Mouse (Mus musculus): ENCODE measurements around the gene Capn2. TPM values are rescaled to one million over a fixed set of nuclear protein-coding genes. Genes with fewer than 3 reads are reported as not detected.

The Capn2 gene
- polyA plus RNA-seq, 1 experiment = 33.0 TPM

- H3K36me3 ChIP-seq (ENCODE audit: control insufficient read depth, insufficient read depth, low read length) = no peaks in the 10 kb centered on the region
- H3K27me3 ChIP-seq (replicated peaks; ENCODE audit: control insufficient read depth, insufficient read depth, low read length) = no peaks in the 10 kb centered on the region
- no peak for TF ChIP-seq CTCF (conservative IDR thresholded peaks at IDR 0.05; ENCODE audit: insufficient read depth, insufficient read length, low read depth, low read length)
- TF ChIP-seq POLR2A (IDR thresholded peaks at IDR 0.05; ENCODE audit: low read depth, low read length) = no peak
- H3K4me3 ChIP-seq (ENCODE audit: insufficient read depth, low read depth, low read length) = no peak overlapping the region
- no peak overlapping the region for H3K27ac ChIP-seq (ENCODE audit: insufficient read depth, low read depth, low read length)
- no peak for DNase-seq
- no peaks in the 10 kb centered on the region for H3K4me1 ChIP-seq (ENCODE audit: control insufficient read depth, insufficient read depth, low read length)
- 83% methylated on average over 11 of the region's 11 CpGs for WGBS
Observed at GRCm38 (mm10) chr1:182559530-182559929, 42.1 kb upstream of the Capn2 start.

DNA sequence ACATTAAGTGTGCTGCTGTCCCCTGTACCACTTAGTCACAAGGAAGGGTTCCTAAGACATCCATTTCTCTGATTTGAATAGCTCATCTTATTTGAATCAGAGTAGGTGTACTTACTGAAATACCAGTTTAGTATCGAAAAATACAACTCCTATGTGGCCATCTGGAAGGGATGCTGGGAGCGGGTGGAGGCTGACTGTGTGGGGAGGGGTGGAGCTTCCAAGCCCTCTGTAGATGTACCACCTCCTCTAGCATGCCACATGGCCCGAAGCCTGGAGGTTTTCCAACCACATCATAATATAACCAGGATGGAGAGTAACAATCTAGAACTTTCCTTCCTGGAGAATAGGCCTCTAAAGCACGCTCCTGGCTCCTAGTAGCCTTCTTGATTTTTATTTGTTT, 40.9 kb upstream of the Capn2 start:
- Histone ChIP-seq H3K36me3 (ENCODE audit: control insufficient read depth, insufficient read depth, low read length) (no peaks in the 10 kb centered on the region), H3K27me3 (replicated peaks; ENCODE audit: control insufficient read depth, insufficient read depth, low read length) (no peaks in the 10 kb centered on the region), H3K4me3 (ENCODE audit: insufficient read depth, low read depth, low read length) (no peak overlapping the region), H3K4me1 (ENCODE audit: control insufficient read depth, insufficient read depth, low read length) (no peaks in the 10 kb centered on the region), H3K27ac (ENCODE audit: insufficient read depth, low read depth, low read length) (no peak overlapping the region)
- 81% methylated on average over 4 of the region's 4 CpGs for WGBS
- no peak for TF ChIP-seq POLR2A (IDR thresholded peaks at IDR 0.05; ENCODE audit: low read depth, low read length)
- no peak for TF ChIP-seq CTCF (conservative IDR thresholded peaks at IDR 0.05; ENCODE audit: insufficient read depth, insufficient read length, low read depth, low read length)
- no peak for DNase-seq

- H3K36me3 ChIP-seq (ENCODE audit: control insufficient read depth, insufficient read depth, low read length) = no peaks in the 10 kb centered on the region
- TF ChIP-seq POLR2A (IDR thresholded peaks at IDR 0.05; ENCODE audit: low read depth, low read length) = no peak
- TF ChIP-seq CTCF (conservative IDR thresholded peaks at IDR 0.05; ENCODE audit: insufficient read depth, insufficient read length, low read depth, low read length) = peak; percentile 86
- WGBS = 66% methylated on average over 12 of the region's 12 CpGs
- peak; percentile 48 for DNase-seq
- no peaks in the 10 kb centered on the region for H3K4me1 ChIP-seq (ENCODE audit: control insufficient read depth, insufficient read depth, low read length)
- H3K27me3 ChIP-seq (replicated peaks; ENCODE audit: control insufficient read depth, insufficient read depth, low read length) = no peaks in the 10 kb centered on the region
- no peak overlapping the region for H3K4me3 ChIP-seq (ENCODE audit: insufficient read depth, low read depth, low read length)
- no peak overlapping the region for H3K27ac ChIP-seq (ENCODE audit: insufficient read depth, low read depth, low read length)
Observed at GRCm38 (mm10) chr1:182553649-182554375, 36.4 kb upstream of the Capn2 start.

- no peak overlapping the region for H3K4me3 ChIP-seq (ENCODE audit: insufficient read depth, low read depth, low read length)
- no peak overlapping the region for H3K27ac ChIP-seq (ENCODE audit: insufficient read depth, low read depth, low read length)
- 76% methylated on average over 8 of the region's 8 CpGs for WGBS
- H3K4me1 ChIP-seq (ENCODE audit: control insufficient read depth, insufficient read depth, low read length) = no peaks in the 10 kb centered on the region
- TF ChIP-seq CTCF (conservative IDR thresholded peaks at IDR 0.05; ENCODE audit: insufficient read depth, insufficient read length, low read depth, low read length) (no peak), POLR2A (IDR thresholded peaks at IDR 0.05; ENCODE audit: low read depth, low read length) (no peak)
- no peaks in the 10 kb centered on the region for H3K27me3 ChIP-seq (replicated peaks; ENCODE audit: control insufficient read depth, insufficient read depth, low read length)
- DNase-seq = no peak
- no peaks in the 10 kb centered on the region for H3K36me3 ChIP-seq (ENCODE audit: control insufficient read depth, insufficient read depth, low read length)
Observed at GRCm38 (mm10) chr1:182550761-182551160, 33.4 kb upstream of the Capn2 start.

DNA sequence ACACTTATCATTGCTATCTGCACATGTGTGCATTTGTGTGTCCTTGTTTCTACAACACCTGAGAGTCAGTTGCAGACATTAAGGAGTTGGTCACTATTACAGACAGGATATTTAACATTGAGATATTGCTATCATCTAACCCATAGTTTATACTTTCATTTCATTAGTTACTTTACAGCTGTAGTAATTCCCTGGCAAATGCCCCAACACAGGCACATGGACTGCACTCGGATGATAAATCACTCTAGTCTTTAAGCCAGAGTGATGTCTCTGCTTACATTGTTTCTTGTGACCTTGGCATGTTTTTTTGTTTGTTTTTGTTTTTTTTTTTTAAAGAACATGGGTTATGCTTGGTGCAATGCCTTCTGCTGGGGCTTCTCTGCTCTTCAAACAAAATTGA, 26.5 kb upstream of the Capn2 start:
- no peaks in the 10 kb centered on the region for H3K4me1 ChIP-seq (ENCODE audit: control insufficient read depth, insufficient read depth, low read length)
- H3K27ac ChIP-seq (ENCODE audit: insufficient read depth, low read depth, low read length) = no peak overlapping the region
- TF ChIP-seq POLR2A (IDR thresholded peaks at IDR 0.05; ENCODE audit: low read depth, low read length) = no peak
- TF ChIP-seq CTCF (conservative IDR thresholded peaks at IDR 0.05; ENCODE audit: insufficient read depth, insufficient read length, low read depth, low read length) = no peak
- no peak overlapping the region for H3K4me3 ChIP-seq (ENCODE audit: insufficient read depth, low read depth, low read length)
- WGBS = 84% methylated on average over 1 of the region's 1 CpGs
- no peaks in the 10 kb centered on the region for H3K36me3 ChIP-seq (ENCODE audit: control insufficient read depth, insufficient read depth, low read length)
- no peaks in the 10 kb centered on the region for H3K27me3 ChIP-seq (replicated peaks; ENCODE audit: control insufficient read depth, insufficient read depth, low read length)
- DNase-seq = no peak

DNA sequence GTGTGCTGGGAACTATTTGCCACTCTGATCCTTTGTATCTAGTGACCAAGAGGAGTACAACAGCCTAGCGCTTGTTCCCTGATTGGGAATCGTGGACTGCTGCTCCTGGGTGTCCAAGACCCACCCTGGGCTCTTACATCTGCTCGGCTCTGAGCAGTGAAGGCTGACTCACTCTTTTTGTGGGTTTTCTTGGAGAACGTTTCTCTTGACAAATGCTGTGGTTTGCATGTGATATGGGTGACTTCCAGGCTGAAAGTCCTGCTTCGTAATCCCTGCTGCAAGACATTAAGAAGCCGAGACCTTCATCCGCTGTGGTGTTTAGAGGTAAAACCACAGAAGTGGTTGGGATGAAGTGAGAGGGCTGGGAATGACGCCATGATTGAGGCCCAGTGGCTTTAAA, 25.7 kb upstream of the Capn2 start:
- no peaks in the 10 kb centered on the region for H3K36me3 ChIP-seq (ENCODE audit: control insufficient read depth, insufficient read depth, low read length)
- no peak overlapping the region for H3K4me3 ChIP-seq (ENCODE audit: insufficient read depth, low read depth, low read length)
- H3K4me1 ChIP-seq (ENCODE audit: control insufficient read depth, insufficient read depth, low read length) = no peaks in the 10 kb centered on the region
- 83% methylated on average over 8 of the region's 8 CpGs for WGBS
- DNase-seq = no peak
- TF ChIP-seq POLR2A (IDR thresholded peaks at IDR 0.05; ENCODE audit: low read depth, low read length) = no peak
- no peak overlapping the region for H3K27ac ChIP-seq (ENCODE audit: insufficient read depth, low read depth, low read length)
- H3K27me3 ChIP-seq (replicated peaks; ENCODE audit: control insufficient read depth, insufficient read depth, low read length) = no peaks in the 10 kb centered on the region

DNA sequence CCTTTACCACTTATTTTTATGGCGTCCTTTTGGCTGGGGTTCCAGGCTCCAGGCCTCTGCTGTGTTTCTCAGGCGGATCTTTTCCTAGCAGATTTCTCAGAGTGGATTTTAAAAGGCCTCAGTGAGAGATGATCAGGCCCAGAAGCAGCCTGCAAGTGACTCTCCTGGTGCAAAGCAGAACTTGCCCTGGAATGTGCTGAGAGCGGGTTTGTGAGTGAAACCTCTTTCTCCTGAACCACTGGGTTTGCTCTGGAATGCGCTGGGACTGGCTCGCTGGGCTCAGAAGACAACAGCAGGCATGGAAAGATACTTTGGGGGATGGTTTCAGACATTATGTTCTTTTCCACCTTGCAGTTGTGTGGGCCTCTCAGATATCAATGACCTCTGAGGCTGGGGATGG, 24.7 kb upstream of the Capn2 start:
- WGBS = 56% methylated on average over 5 of the region's 5 CpGs

More for the DNA sequence above, 24.7 kb upstream of the Capn2 start:
- Histone ChIP-seq H3K4me3 (ENCODE audit: insufficient read depth, low read depth, low read length) (no peak overlapping the region), H3K27me3 (replicated peaks; ENCODE audit: control insufficient read depth, insufficient read depth, low read length) (no peaks in the 10 kb centered on the region), H3K4me1 (ENCODE audit: control insufficient read depth, insufficient read depth, low read length) (no peaks in the 10 kb centered on the region), H3K27ac (ENCODE audit: insufficient read depth, low read depth, low read length) (no peak overlapping the region), H3K36me3 (ENCODE audit: control insufficient read depth, insufficient read depth, low read length) (no peaks in the 10 kb centered on the region)
- no peak for DNase-seq
- no peak for TF ChIP-seq POLR2A (IDR thresholded peaks at IDR 0.05; ENCODE audit: low read depth, low read length)
- no peak for TF ChIP-seq CTCF (conservative IDR thresholded peaks at IDR 0.05; ENCODE audit: insufficient read depth, insufficient read length, low read depth, low read length)
